Mouse (Mus musculus): ENCODE results near the gene Uba6.
A peak's percentile ranks its signal among the peaks of the same experiment; 100 is the strongest.

The Uba6 gene

DNA sequence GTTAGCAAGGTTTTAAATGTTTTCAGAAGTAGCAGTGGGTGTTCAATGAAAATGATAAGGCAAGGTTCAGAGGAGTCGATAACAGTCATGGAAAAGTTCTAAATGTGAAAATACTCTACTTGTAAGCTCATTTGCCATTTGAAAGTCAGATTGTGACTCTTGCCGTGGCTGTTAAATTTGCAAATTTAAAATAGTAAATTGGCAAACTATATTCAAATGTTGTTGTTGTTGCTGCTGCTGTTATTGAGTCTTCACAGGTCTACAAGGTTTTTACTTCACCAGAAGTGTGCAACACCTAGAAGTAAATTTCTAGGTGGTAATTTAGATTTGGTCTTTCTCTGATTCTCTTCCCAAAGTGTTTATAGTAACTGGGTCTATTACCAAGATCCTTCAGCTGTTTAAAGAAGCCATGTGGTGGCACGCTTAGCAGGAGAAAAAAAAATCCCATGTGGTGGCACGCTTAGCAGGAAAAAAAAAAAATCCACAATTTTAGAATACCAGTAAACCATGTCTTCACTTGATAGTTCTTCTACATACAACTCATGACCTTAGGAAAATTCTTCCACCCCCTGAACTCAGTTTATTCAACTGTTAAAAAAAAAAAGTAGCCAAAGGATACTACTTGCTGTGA lies 99.7 kb downstream of the Uba6 start:
- DNase-seq (ENCODE audit: low spot score in 2 of 2), result no peak

- no peak for DNase-seq (ENCODE audit: low spot score in 2 of 2)
These were observed 101.1 kb downstream of the Uba6 start, which contains the start of gene Stap1 for GRCm38 (mm10) chr5:86071538-86071937. Gene Stap1, plus strand, starts transcription at chr5:86071746.

- DNase-seq (ENCODE audit: low spot score in 2 of 2), result no peak
These were observed 103.5 kb downstream of the Uba6 start for GRCm38 (mm10) chr5:86069121-86069520.

DNA sequence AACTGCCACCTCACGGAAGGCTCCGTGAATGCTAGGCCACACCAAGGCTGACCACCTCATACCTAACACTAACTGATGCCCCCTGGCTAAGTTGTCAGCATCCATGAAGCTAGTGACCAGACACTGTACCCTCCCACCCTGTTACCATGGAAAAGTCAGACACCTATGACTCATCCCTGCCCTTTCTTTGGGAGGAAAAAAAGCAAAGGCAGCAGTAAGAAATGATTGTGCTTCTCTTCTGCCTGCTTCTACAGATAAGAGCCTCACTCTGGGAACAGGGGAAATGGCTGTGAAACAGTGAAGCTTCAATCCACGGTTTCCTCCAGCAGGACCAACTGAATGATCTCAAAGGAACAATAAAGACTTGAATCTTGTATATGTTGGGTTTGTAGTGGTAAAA lies 104.2 kb downstream of the Uba6 start:
- DNase-seq (ENCODE audit: low spot score in 2 of 2), result no peak

DNA sequence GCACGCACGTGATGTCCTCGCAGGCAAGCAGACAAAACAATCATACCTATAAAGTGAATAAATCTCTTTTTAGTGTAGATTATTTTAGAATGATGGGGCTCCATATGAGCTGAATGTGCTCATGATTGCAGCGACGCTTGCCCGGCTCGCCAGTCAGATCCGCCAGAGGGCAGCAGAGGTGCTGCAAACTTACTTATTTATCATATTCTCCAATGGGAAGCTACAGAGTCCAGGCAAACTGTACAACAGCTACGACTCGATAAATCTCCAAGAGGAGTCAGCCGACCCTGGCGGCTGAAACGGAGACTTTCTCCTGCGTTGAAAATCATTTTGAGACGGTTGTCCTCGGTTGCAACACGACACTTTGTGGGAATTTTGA lies 106.1 kb downstream of the Uba6 start:
- peak; percentile 81 to 85 for DNase-seq (ENCODE audit: low spot score in 2 of 2)

DNA sequence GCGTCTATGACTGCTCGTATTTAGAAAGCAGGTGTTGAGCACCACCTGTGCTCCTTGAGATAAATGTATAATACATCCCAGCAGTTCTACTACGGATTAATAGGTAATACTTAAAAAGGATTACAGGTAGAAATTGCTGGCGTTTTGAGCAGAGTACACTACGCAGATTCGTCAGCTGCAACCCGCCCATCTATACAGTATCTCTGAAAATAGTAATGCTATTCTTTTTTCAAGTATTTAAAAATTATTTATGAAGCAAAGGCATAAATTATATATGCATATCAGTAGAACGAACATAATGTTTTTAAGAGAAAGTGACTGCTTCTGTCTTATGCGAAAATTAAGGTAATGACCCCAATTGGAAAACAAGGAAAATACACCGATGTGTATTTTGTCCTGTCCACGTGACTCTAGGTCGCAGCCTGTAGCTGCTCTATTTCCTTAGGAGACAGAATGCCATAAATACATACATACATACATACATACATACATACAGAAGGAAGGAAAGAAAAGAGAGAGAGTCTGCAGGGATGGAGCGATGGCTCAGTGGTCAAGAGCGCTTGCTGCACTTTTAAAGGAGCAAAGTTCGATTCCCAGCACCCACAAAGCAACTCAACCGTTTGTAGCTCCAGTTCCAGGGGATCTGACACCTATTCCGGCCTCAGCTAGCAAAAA lies 106.6 kb downstream of the Uba6 start:
- DNase-seq (ENCODE audit: low spot score in 2 of 2), result no peak

GRCm38 (mm10) chr5:86065101-86065875 lies 107.3 kb downstream of the Uba6 start, which contains the start of gene Cenpc1:
Gene Cenpc1, minus strand, starts transcription at chr5:86065583.
- peak; percentile 98 for DNase-seq (ENCODE audit: low spot score in 2 of 2)

- DNase-seq (ENCODE audit: low spot score in 2 of 2), result no peak
These were observed 109.1 kb downstream of the Uba6 start for GRCm38 (mm10) chr5:86063501-86063900.

Measured in spleen, postnatal 14 days (tissue).